Mouse (Mus musculus): ENCODE measurements around the gene Ddhd1.

Ddhd1 gene

DNA sequence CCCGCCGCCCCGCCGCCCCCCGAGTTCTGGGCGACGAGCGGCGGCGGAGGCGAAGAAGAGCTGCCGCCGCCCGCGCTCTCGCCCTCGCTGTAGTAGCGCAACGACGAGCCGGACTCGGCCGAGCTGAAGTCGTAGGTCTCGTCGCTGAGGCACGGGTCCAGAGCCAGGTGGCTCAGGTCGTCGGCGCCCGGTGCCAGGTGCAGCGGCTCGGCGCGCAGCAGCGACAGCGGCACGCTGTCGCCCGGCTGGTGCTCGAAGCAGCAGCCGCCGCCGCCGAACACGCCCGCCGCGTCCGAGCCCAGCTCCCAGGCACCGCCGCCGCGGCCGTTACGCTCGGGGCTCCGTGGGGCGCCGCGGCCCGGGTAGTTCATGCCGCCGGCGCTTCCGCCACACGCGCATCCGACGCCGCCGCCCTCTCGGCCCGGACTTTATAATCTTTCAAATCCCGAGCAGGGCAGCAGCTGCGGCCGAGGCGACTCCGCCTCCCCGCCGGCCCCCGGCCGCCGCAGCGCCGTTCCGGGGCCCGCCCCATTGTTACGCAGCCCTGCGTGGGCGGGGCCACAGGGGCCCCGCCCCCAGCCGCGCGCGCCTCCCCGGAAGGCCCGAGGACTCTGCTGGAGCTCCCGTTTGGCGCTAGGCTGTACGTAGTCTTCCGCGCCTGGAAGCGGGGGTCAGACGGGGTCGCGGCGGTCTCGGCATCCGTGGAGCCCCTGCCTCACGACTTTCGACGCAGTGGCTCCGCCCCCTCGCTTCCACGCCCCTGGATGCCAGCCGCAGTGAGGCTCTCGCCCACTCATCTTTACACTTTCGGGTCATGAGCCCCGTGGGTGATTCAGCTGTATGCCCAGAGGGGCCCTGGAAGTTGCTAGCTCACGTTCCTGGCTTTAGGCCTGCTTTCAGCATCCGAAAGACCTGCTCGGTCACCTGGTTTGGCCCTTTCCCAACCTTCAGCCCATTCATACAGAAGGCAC lies at the start of gene Ddhd1:
Ddhd1 (minus strand) TSS at position 503 of the 971 bp plus-strand sequence.
- DNase-seq (ENCODE audit: low spot score): peak; percentile 34

DNA sequence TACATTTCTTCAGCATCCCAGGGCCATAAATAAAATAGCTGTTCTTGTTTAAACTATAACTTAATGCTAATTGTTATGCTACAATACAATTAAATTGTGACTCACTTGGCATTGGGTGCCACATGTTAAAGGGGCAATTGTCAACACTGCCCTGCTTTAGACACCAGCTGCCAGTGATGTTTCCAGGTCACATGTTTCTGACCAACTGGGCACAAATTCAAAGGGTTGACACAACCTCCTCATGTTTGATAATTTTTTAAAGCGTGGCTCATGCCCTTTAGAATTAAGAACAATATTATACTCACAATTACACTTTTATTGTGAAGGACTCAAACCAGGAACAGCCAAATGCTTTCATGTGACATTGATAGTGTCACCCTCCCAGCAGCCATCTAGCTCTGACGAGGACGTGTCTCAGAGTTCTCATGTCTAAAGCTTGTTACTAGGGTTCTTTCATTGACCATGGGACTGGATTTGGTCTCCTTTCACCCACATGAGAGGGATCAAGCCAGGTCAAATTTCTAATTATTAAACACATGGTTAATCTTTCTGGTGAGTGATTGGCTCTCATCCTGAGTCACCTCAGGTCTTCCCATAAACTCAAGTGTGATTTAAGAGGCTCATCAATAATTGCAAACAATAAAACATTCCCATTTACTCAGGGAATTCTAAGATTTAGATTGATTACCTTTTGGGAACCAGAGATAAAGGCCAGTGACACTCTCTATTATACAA lies 49.4 kb upstream of the Ddhd1 start:
- DNase-seq (ENCODE audit: low spot score): no peak

DNA sequence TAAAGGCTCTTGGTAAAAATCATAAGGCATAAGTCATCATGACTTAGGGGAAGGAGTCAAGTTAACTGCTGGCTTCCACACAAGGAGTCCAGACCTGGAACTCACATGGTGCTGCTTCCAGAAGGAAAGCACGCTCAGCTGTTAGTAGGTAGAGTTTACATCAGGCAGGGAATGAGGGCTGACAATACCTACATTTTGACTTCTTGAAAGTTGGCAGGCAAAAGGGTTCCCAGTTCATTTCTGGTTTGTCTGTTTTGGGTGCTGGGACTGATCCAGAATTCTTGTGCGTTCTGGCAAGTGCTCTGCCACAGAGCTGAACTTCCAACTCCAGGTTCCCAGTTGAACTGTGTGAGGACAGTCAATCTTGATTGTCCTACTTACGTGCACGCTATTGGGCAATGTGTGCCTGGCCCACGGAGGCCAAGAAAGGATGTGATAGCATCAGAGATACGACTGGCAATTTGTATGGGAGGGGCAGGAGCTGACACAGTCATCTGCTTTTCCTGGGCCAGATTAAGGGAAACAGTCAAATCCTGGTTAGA lies 42.2 kb upstream of the Ddhd1 start:
- no peak for DNase-seq (ENCODE audit: low spot score)

DNA sequence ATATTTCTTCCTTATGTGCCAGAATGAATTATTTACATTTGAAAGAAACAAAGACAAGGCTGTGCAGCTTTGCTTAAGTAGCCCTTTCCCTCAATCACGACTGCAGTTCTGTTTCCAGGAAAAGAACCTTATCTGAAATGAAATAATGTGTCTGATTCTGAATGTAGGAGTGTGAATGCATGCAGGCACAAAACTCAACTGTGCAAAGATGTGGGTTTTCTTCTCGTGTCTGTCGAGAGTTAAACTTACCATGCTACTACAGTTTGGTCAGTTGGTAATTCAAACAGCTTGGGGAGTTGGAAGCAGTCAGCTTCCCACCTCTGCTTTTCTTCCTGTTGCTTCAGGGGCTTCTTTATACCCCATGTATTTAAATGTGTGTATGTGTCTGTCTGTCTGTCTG lies 40.9 kb upstream of the Ddhd1 start:
- DNase-seq (ENCODE audit: low spot score): no peak

DNA sequence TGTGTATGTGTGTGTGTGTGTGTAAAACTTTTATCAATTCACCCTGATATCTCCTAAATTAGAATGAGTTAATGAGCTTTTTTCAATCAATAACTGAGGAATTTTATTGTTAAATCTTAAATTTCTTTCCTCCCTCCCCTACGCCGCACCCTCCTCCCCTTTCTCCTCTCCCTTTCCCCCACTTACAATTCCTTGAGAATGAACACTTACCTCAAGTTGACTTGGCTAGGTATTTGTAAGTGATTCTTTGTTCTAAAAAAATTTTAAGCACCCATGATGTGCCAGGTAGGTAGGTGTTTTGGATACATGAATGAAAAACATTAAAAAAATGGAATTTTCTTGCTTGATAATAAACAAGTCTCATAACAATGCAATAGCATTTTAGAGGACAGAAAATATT lies 38.2 kb upstream of the Ddhd1 start:
- DNase-seq (ENCODE audit: low spot score): no peak

DNA sequence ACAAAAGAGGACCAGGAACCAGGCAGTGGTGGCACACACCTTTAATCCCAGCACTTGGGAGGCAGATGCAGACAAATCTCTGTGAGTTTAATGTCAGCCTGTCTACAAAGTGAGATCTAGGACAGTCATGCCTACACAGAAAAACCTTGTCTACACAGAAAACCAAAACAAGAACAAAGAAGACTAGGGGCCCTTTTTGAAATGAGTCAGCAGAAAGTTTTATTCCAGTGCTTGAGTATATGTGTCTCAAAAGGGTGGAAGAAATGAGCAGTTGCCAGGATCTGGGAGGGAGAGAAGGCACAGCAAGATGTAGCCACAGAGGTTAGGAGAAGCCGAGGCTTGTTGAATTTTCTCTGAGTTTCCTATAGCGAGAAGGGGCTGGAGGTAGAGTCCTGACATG lies 35.9 kb upstream of the Ddhd1 start:
- DNase-seq (ENCODE audit: low spot score): no peak

DNA sequence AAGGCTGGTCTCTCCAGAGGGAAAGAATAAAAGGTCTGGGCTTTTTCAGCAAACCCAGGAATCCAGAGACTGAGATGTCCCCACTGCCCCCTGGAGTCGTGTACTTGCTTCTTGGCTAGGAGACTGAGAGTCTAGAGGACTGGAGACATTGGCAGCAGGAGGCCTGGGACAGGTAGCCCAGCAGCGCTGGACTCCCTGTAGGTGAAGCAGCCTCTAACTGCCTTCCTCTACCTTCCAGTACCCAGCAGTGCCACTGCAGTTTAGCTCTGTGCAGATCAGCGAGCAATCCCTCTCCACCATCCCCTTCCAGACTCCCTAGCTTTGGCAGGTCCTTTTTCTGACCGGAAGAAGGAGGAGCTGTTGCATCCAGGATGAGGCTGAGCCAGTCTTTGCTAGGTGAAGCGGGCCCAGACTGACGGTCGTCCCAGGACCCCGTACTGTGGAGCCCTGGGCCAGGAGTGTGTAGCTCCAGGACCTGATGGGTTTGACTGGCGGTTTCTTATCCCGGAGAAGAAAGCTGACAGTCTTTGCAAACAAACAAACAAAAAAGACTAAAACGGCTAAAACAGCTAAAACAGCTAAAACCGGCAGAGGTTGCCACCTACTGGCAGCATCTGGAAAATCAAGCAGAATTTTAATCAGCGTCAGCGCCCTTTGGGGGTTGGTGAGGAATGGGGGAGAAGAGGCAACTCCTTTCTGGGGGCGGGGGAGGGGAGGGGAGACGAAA lies 32.7 kb upstream of the Ddhd1 start:
- DNase-seq (ENCODE audit: low spot score): no peak

DNA sequence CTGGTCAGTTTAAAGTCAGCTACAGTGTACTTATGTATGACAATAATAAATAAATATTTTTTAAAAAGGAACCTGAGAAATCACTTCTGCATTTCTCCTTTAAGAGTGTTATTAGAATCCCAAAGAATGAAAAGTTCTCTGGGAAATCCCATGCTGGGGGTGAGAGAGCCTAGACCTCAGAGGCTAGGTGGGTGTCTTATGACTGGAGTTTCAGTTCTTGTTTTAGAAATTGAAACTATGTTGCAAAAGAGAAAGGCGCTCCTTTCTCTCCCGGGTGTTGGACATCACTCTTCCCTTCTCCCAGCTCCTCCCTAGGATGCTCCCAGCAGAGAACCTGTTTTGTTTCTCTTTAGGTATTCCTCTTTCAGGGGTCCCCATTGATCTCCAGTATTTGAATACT lies 27.4 kb upstream of the Ddhd1 start:
- no peak for DNase-seq (ENCODE audit: low spot score)

DNA sequence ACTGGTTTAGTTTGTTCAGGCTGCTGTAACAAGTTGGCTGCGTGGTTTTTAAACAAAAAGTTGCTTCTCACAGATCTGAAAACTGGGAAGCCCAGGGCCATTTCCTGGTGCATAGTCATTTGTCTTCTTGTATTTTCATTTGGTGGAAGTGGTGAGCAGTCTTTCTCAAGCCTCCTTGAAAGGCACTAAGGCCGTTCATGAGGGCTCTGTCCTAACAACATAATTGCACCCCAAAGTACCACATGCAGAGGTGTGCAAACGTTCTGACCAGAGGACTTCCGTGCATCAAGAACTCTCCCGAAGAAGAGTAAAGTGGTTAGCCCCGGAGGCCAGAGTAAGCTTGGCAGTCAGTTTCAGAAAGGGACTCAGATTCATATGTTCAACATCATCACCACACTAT lies 18.8 kb upstream of the Ddhd1 start:
- no peak for DNase-seq (ENCODE audit: low spot score)

DNA sequence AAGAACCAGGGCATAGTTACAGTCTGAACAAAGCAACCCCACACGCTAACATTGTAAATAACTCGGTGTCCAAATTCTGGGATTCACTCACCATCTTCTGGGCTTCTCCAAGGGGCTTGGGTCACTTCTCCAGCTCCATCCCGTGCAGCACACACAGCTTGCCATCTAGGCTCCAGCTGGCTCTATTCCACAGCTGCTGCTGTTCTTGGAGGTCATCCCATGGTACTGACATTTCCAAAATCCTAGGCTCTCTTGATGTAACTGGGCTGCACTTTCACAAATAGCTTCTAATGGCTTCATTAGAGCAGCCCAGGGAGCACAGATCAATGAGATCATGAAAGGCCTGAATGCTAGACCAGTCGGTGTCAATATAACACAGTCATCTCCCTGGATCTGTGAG lies 10.4 kb upstream of the Ddhd1 start:
- DNase-seq (ENCODE audit: low spot score): no peak

DNA sequence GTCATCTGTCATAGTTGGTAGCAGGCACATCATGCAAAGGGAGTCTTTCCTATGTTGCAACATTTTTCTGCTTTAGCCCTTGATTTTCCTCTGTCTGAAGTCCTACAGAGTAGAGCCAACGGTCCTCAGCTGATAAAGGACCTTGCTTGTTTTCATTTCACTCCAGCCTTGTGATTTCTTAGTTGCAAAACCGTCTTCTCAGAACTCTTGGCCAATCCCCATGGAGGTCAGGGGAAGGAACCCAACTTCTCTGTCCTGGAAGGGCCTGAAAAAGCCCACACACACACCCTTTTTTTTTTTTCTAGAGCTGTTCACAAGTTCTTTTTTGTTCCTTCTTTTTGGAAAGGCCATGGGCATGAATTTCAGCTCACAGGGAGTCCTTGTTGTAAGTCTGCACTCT lies 9.3 kb upstream of the Ddhd1 start:
- DNase-seq (ENCODE audit: low spot score): no peak

DNA sequence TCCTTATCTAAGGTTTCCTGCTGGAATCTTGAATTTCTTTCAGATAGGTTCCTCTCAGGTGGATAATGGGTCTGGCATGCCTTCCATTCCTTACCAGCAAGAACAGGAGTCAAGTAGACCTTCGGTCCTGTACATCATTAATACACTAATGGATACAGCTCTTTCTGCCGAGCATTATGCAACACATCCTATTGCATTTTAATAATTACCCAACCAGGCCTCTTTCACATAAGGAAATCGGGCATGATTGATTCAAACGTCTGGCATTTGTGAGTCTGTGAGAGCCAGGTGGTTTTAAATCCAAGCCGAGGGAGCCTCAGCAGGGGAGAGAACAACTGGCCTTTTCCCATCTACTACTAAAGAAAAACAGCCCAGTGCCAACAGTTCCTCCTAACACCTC lies 3.6 kb upstream of the Ddhd1 start:
- DNase-seq (ENCODE audit: low spot score): no peak

DNA sequence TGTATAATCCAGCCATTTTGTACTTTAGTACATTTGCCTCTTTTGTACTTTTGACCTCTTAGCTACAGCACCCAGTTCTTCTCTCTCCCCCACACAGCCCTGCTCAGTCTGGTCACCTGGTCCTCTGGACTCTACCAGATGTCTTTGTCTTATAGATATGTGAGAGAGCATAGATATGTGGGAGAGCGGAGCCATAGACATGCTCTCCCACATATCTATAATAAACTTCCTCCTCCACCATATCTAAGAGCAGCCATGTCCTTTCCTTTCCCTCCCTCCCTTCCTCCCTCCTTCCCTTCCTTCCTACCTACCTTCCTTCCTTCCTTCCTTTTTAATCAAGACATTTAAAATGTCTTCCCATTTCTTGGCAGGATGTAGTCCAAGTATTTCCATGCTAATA lies 2.4 kb upstream of the Ddhd1 start:
- DNase-seq (ENCODE audit: low spot score): no peak

DNA sequence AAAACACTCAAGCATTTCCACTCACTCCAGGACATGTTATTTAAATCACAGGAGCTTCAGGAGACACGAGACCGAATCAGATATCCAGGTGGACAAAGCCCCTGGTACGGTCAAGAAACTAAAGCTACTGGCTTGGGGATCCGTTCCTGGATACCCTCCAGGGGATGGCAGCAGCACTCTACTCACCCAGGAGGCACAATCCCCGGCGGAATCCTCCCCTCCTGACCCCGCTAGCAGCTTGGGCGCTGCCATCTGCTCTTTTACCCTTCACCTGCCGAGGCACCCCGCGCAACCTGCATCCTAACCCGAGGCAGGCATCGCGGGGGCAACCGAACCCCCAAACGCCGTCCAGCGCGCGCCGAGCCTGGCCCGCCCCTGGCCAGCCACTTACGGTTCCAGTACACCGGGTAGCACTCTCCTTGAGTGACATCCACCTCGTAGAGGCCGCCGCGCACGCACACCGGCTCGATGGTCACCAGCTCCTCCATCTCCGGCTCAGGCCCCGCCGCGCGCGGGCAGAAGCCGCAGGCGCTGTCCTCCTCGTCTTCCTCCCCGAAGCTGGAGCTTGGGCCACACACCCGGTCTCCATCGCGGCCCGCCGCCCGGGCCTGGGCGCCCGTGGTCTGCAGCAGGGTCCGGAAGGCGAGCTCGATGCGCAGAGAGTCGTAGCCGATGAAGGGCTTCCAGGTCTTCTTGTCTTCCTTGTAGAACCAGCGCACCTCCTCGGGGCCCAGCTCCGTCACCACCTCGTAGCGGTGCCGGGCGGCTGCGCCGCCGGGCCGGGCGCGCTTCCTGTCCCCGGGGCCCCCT lies 907 bp downstream of the Ddhd1 start:
- no peak for DNase-seq (ENCODE audit: low spot score)

DNA sequence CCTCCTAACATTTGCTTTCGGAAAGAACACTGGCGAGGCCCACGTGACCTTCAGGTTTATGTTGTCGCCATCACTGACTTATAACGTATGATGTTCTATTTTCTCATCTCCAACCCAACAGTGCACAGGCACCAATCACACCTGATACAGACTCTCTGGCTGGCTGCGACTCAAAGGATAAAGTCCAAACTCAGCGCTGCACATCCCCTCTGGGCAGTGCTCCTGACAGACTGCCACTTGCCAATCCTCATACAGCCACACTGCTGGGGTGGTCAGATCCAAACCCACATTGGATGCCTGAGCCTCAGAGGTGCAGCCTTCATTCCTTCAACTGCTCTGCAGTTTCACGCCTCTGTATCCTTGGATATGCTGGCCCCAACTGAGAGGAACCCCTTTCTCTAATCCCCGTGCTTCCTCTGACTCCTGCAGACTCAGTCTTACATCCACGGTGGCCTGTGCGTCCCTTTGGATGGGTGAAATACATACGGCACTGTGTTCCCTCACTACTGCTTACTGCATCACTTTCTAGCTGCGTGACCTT lies 3.0 kb downstream of the Ddhd1 start:
- DNase-seq (ENCODE audit: low spot score): no peak

DNA sequence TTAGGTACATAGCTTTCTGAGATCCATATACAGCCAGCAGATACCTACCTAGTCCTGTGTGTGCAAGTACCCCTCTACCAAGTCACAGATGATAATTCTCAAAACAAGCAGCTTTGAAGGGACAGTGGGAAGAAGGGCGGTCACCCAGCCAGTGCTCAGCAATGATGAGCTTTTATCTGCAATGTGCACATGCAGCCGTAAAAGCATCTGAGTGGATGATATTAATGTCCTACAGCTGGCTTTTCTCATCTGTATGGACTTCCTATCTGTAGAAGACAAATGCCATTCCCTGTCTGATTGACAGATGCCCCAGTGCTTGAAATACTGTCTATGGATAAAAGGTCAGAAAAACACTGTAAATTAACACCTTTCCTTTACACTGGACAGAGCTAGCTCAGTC lies 4.2 kb downstream of the Ddhd1 start:
- no peak for DNase-seq (ENCODE audit: low spot score)

DNA sequence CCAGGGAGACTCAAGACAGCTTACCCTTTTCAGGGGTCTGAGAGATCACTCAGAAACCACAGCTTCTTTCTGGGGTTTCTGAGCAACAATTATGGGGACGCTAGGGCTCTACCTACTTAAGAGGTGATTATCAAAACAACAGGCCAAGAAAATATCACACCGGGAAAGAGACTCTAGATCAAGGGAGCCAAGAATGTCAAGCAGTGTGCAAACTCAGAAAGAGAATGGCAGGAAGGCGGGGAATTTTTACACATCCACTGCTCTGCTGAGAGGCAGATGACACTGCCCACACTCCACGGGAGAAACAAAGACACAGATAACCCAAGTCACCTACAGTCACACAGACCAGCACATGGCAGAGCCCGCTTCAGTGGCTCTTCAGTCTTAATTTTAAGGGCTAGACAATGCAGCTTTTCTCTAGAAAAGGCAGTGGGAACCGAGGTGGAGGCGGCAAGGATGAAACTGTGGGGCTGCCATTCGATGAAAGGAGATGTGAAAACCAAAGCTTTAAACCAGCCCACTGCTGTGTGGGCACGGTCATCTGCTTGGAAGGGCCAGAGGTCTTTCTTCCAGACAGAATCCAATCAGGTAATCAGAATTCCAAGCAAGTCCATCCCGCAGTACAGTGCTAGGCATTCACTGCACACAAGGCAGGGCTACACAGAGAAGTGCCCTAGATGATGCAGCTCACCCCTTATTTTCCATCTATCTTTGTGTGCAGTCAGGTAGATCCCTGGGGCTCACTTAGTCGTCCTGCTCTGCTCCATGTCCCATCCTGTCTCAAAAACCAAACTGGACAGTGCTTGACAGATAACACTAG lies 8.7 kb downstream of the Ddhd1 start:
- DNase-seq (ENCODE audit: low spot score): no peak

DNA sequence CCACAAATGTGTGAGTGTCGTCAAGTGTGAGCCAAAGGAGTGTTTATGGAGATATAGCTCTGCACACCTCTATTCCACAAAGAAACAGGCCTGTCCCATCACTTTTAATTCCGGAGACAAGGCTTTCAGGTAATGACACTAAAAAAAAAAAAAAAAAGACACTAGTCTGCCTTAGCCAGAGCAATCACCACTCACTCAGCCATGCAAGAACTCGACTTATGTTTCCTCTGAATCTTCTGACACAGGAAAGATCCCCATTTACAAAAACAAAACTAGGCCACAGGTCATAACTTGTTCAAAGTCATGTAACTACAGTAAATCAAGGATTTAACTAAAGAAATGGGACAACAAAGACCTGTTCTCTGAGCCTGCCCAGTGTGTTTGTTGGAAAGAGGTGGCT lies 9.8 kb downstream of the Ddhd1 start:
- no peak for DNase-seq (ENCODE audit: low spot score)

DNA sequence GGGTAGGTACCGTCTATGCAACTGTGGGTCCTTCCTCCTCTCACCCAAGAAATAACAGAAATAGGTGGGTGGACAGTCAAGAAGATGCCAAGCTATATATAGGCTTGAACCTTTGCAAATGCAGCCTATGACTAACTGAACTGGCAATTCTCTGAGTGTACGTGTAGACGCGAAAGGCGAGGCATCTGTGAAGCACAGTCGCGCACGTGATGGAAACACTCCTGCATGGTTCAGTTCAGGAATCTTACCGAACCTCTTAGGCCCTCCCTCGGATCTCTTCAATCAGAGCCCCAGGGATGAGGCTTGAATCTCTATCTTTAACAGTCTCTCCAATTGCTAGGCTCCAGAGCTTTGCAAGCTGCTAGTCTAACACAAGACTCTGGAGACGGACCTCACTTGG lies 10.3 kb downstream of the Ddhd1 start:
- DNase-seq (ENCODE audit: low spot score): no peak

DNA sequence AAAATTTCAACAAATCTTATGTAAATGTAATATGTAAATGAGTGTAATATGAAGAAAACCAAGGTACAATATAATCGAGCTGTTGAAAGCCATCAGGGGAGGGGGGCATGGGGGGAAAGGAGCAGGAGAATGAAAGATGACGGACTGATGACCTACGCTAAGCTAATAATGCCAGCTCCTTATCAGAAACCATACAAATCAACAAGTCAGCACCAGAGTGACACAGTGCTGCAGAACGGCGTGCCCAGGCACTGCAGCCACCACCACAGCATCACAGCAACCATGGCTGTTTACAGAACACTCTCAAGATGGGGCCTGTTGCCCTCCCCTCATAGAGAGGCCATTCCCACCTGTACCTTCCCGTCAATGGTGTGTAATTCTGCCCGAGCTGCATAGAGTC lies 10.8 kb downstream of the Ddhd1 start:
- no peak for DNase-seq (ENCODE audit: low spot score)

All from urinary bladder, postnatal 10 days (tissue).